Mouse (Mus musculus): ENCODE results near the gene Gpn1. TPM values are rescaled to one million over a fixed set of nuclear protein-coding genes. Genes with fewer than 3 reads are reported as not detected.

Gpn1 gene
- polyA plus RNA-seq, 1 experiment: 20.0 TPM

DNA sequence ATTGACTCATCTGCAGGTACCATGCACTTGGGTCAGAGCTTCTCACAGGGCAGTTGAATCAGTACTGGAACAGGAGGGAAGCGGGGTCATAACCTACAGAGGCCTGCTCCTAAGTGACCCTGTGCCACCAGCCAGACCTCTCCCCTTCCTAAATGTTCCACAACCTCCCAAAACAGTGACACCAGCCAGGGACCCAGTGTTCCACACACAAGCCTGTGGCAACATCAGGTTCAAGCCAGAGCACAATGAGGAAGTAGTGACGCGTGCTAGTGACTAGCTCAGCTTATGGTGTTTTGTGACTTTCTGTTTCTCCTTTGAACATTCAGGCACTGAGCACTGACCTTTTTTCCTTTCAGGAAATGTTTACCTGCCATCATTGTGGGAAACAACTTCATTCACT is 26.7 kb upstream of the Gpn1 start:
- Histone ChIP-seq H3K79me3 (ENCODE audit: low read depth) (no peaks in the 10 kb centered on the region), H3ac (ENCODE audit: control insufficient read depth, insufficient read length, low read depth) (no peak overlapping the region), H3K27me3 (ENCODE audit: control insufficient read depth, insufficient read depth, insufficient read length) (no peaks in the 10 kb centered on the region), H3K4me3 (ENCODE audit: insufficient read depth, poor library complexity, severe bottlenecking) (no peak overlapping the region), H3K36me3 (ENCODE audit: control insufficient read depth, insufficient read depth) (peaks cover 41% of the 10 kb centered on the region), H3K79me2 (ENCODE audit: control insufficient read depth, insufficient read depth) (peaks cover 16% of the 10 kb centered on the region)
- TF ChIP-seq CEBPB (IDR thresholded peaks at IDR 0.05; ENCODE audit: low read depth): no peak
- TF ChIP-seq MYOD1 (IDR thresholded peaks at IDR 0.05; ENCODE audit: control insufficient read depth, insufficient read length, low read depth): no peak
- no peak for TF ChIP-seq USF1 (IDR thresholded peaks at IDR 0.05; ENCODE audit: low read depth)
- TF ChIP-seq MYOG (IDR thresholded peaks at IDR 0.05; ENCODE audit: control insufficient read depth, extremely low read depth, insufficient read length): no peak
- TF ChIP-seq CTCF (IDR thresholded peaks at IDR 0.05; ENCODE audit: control insufficient read depth, insufficient read depth, insufficient read length): no peak
- TF ChIP-seq MAX (IDR thresholded peaks at IDR 0.05): no peak
- no peak for TF ChIP-seq FOSL1 (IDR thresholded peaks at IDR 0.05; ENCODE audit: insufficient read depth, low read length, poor library complexity, severe bottlenecking)

DNA sequence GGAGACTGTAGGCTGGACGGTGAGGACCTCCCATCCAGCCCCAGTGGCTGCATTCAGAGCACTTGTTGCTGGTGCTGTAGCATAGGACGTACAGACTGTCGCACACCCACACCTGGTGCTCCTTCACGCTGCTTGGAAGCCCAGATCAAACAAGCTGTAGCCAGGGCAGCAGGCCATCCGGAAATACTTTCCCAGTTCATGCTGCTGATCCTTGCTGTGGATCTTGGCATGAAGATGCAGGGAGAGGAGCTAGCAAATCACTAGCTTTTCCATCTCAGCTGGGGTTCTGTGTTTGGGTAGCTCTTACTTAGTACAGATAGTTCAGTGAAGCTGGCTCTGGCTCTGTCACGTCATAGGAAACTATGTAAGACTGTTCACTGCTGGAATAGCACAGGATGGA is 24.8 kb upstream of the Gpn1 start:
- Histone ChIP-seq H3K27me3 (ENCODE audit: control insufficient read depth, insufficient read depth, insufficient read length) (no peaks in the 10 kb centered on the region), H3K79me2 (ENCODE audit: control insufficient read depth, insufficient read depth) (no peaks in the 10 kb centered on the region), H3K79me3 (ENCODE audit: low read depth) (no peaks in the 10 kb centered on the region), H3ac (ENCODE audit: control insufficient read depth, insufficient read length, low read depth) (no peak overlapping the region), H3K4me3 (ENCODE audit: insufficient read depth, poor library complexity, severe bottlenecking) (no peak overlapping the region), H3K36me3 (ENCODE audit: control insufficient read depth, insufficient read depth) (peaks cover 53% of the 10 kb centered on the region)
- TF ChIP-seq MYOG (IDR thresholded peaks at IDR 0.05; ENCODE audit: control insufficient read depth, extremely low read depth, insufficient read length): no peak
- no peak for TF ChIP-seq MYOD1 (IDR thresholded peaks at IDR 0.05; ENCODE audit: control insufficient read depth, insufficient read length, low read depth)
- TF ChIP-seq MAX (IDR thresholded peaks at IDR 0.05): no peak
- TF ChIP-seq FOSL1 (IDR thresholded peaks at IDR 0.05; ENCODE audit: insufficient read depth, low read length, poor library complexity, severe bottlenecking): no peak

DNA sequence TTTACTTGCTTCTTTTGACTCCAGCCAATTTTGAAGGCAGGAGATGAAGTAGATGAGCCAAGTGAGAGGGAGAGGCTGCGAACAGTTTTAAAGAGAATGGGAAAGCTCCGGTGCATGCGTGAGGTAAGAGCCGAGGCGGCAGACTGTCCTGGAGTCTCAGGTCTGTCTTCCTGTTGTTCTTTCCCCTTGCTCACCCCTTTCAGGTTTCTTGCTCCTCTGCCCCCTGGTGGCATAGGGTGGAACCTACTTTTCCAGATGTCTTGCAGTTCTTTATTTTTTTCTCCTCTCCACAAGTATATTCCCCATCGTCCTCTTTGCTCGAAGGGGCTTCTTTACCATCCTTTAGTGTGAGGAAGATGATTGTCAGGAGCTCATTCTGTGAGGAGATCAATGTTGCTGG is 24.2 kb upstream of the Gpn1 start:
- Histone ChIP-seq H3K79me3 (ENCODE audit: low read depth) (no peaks in the 10 kb centered on the region), H3K36me3 (ENCODE audit: control insufficient read depth, insufficient read depth) (peaks cover 56% of the 10 kb centered on the region), H3K79me2 (ENCODE audit: control insufficient read depth, insufficient read depth) (no peaks in the 10 kb centered on the region), H3K4me3 (ENCODE audit: insufficient read depth, poor library complexity, severe bottlenecking) (no peak overlapping the region), H3ac (ENCODE audit: control insufficient read depth, insufficient read length, low read depth) (no peak overlapping the region), H3K27me3 (ENCODE audit: control insufficient read depth, insufficient read depth, insufficient read length) (no peaks in the 10 kb centered on the region)
- TF ChIP-seq CTCF (IDR thresholded peaks at IDR 0.05; ENCODE audit: control insufficient read depth, insufficient read depth, insufficient read length): no peak
- TF ChIP-seq USF1 (IDR thresholded peaks at IDR 0.05; ENCODE audit: low read depth): no peak
- TF ChIP-seq MYOG (IDR thresholded peaks at IDR 0.05; ENCODE audit: control insufficient read depth, extremely low read depth, insufficient read length): no peak
- no peak for TF ChIP-seq CEBPB (IDR thresholded peaks at IDR 0.05; ENCODE audit: low read depth)
- no peak for TF ChIP-seq FOSL1 (IDR thresholded peaks at IDR 0.05; ENCODE audit: insufficient read depth, low read length, poor library complexity, severe bottlenecking)
- TF ChIP-seq MAX (IDR thresholded peaks at IDR 0.05): no peak
- TF ChIP-seq MYOD1 (IDR thresholded peaks at IDR 0.05; ENCODE audit: control insufficient read depth, insufficient read length, low read depth): no peak

DNA sequence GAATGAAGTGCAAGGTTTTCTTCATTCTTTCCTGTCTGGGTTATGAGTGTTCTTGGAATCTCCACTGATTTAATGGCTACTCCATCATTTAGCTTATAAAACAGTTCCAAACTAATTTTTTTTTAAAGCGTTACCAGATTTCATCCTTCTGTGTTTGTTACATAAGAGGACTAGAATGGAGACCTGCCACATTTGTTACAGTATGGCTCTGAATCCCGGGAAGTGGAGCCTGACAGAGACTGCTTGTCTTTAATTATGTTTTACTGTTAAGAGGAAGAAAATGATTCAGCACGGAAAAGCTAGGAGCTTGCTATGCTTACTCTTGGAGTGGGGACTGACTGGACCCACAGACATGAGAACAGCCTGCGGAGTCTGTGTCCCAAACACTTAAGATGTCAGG is 14.0 kb upstream of the Gpn1 start:
- H3K27me3 ChIP-seq (ENCODE audit: control insufficient read depth, insufficient read depth, insufficient read length): no peaks in the 10 kb centered on the region
- no peak overlapping the region for H3ac ChIP-seq (ENCODE audit: control insufficient read depth, insufficient read length, low read depth)
- TF ChIP-seq MAX (IDR thresholded peaks at IDR 0.05) (no peak), MYOD1 (IDR thresholded peaks at IDR 0.05; ENCODE audit: control insufficient read depth, insufficient read length, low read depth) (no peak), MYOG (IDR thresholded peaks at IDR 0.05; ENCODE audit: control insufficient read depth, extremely low read depth, insufficient read length) (no peak), USF1 (IDR thresholded peaks at IDR 0.05; ENCODE audit: low read depth) (no peak), CTCF (IDR thresholded peaks at IDR 0.05; ENCODE audit: control insufficient read depth, insufficient read depth, insufficient read length) (no peak), CEBPB (IDR thresholded peaks at IDR 0.05; ENCODE audit: low read depth) (no peak), FOSL1 (IDR thresholded peaks at IDR 0.05; ENCODE audit: insufficient read depth, low read length, poor library complexity, severe bottlenecking) (no peak)
- peaks cover 37% of the 10 kb centered on the region for H3K36me3 ChIP-seq (ENCODE audit: control insufficient read depth, insufficient read depth)
- no peak overlapping the region for H3K4me3 ChIP-seq (ENCODE audit: insufficient read depth, poor library complexity, severe bottlenecking)
- H3K79me2 ChIP-seq (ENCODE audit: control insufficient read depth, insufficient read depth): no peaks in the 10 kb centered on the region
- H3K79me3 ChIP-seq (ENCODE audit: low read depth): no peaks in the 10 kb centered on the region

DNA sequence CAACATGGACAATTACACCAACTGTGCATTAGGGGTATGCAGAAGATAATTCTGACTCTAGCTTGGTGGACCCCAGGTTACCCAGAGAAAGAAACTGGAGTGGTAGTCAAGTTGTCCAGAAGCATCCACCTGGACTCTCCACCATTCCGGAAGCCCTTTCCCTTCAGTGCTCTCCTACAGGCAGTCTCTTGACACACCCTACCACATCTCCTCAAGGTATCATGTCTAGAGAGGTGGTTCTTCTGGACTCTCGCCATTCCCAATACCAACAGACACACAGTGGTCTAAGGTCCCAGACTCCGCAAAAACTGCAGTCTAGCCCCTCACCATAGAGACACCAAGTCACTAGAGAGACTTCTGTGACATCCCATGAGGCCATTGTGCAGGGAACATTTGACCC is 9.1 kb upstream of the Gpn1 start, which contains the start of gene 4930548H24Rik:
4930548H24Rik (plus strand) TSS at position 301 of the 400 bp plus-strand sequence.
- TF ChIP-seq FOSL1 (IDR thresholded peaks at IDR 0.05; ENCODE audit: insufficient read depth, low read length, poor library complexity, severe bottlenecking): no peak
- TF ChIP-seq CTCF (IDR thresholded peaks at IDR 0.05; ENCODE audit: control insufficient read depth, insufficient read depth, insufficient read length): no peak
- TF ChIP-seq MYOG (IDR thresholded peaks at IDR 0.05; ENCODE audit: control insufficient read depth, extremely low read depth, insufficient read length): no peak
- H3K79me2 ChIP-seq (ENCODE audit: control insufficient read depth, insufficient read depth): no peaks in the 10 kb centered on the region
- H3K79me3 ChIP-seq (ENCODE audit: low read depth): no peaks in the 10 kb centered on the region
- no peak within 1 kb of the TSS for H3K4me3 ChIP-seq (ENCODE audit: insufficient read depth, poor library complexity, severe bottlenecking)
- no peak within 1 kb of the TSS for H3ac ChIP-seq (ENCODE audit: control insufficient read depth, insufficient read length, low read depth)
- H3K36me3 ChIP-seq (ENCODE audit: control insufficient read depth, insufficient read depth): peaks cover under 1% of the 10 kb centered on the region
- no peaks in the 10 kb centered on the region for H3K27me3 ChIP-seq (ENCODE audit: control insufficient read depth, insufficient read depth, insufficient read length)

DNA sequence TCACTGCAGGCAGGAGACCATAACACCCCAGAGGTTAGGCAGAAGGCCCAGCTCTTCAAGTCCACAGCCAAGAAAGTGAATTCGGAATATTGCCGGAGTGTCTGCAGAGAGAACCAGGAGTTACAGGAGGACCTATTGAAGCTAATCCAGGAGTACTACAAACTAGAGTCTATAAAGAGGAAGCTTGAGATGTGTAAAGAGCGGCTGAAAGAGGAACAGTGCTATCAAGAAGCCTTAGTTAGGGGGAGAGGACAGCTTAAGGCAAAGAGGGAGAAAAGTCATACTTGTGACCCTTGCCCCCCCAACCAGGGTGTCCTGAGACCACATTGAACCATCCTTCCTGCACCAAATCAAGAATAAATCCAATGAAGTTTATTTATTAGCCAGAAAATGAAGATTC is 6.7 kb upstream of the Gpn1 start:
- Histone ChIP-seq H3K36me3 (ENCODE audit: control insufficient read depth, insufficient read depth) (no peaks in the 10 kb centered on the region), H3K79me3 (ENCODE audit: low read depth) (no peaks in the 10 kb centered on the region), H3K79me2 (ENCODE audit: control insufficient read depth, insufficient read depth) (no peaks in the 10 kb centered on the region), H3K27me3 (ENCODE audit: control insufficient read depth, insufficient read depth, insufficient read length) (no peaks in the 10 kb centered on the region), H3K4me3 (ENCODE audit: insufficient read depth, poor library complexity, severe bottlenecking) (no peak overlapping the region), H3ac (ENCODE audit: control insufficient read depth, insufficient read length, low read depth) (no peak overlapping the region)
- no peak for TF ChIP-seq MYOG (IDR thresholded peaks at IDR 0.05; ENCODE audit: control insufficient read depth, extremely low read depth, insufficient read length)
- TF ChIP-seq CEBPB (IDR thresholded peaks at IDR 0.05; ENCODE audit: low read depth): no peak
- no peak for TF ChIP-seq USF1 (IDR thresholded peaks at IDR 0.05; ENCODE audit: low read depth)
